In genomic region chr8:111027391-111027937, GRCm38 (mm10) we compare ENCODE assay signal across 8 mouse cellular contexts. TPM values are rescaled to one million over a fixed set of nuclear protein-coding genes. Genes with fewer than 3 reads are reported as not detected.
DNase-seq lines count a peak whose midpoint lies in the region; ATAC-seq lines count a peak whose summit lies in the region.

No protein-coding gene starts in this region.

- peak overlapping the region; percentile 78 for H3K4me2 ChIP-seq in hindbrain, embryonic 14.5 days (replicated peaks)

- peak; percentile 88 for ATAC-seq in hindbrain, embryonic 14.5 days (ENCODE audit: low FRiP score)

- H3K36me3 ChIP-seq in hindbrain, embryonic 14.5 days (replicated peaks; ENCODE audit: control insufficient read depth, insufficient read depth) = no peaks in the 10 kb centered on the region

- peaks cover 4% of the 10 kb centered on the region; the same call in 1 of the 2 replicates for H3K4me1 ChIP-seq in hindbrain, embryonic 14.5 days (replicated peaks; ENCODE audit: control insufficient read depth, insufficient read depth, low read length)

- H3K9me3 ChIP-seq in hindbrain, embryonic 14.5 days (ENCODE audit: control insufficient read depth, low read length) = no peaks in the 10 kb centered on the region

- peak overlapping the region; percentile 48 for H3K4me3 ChIP-seq in hindbrain, embryonic 14.5 days (replicated peaks; ENCODE audit: low read length)

- peak; percentile 80 for DNase-seq in NIH3T3 (ENCODE audit: low read depth)
- peak; percentile 91 to 92 for DNase-seq in cerebellum, postnatal 14 days
- peak; percentile 78 to 85 for DNase-seq in frontal cortex, postnatal 25 days (ENCODE audit: low spot score in 2 of 2)
- peak; percentile 88 for DNase-seq in hindbrain, embryonic 14.5 days (ENCODE audit: low spot score)
- DNase-seq in layer of hippocampus, postnatal 36 days = peak; percentile 87 to 90
- DNase-seq in lung, postnatal 36 days = peak; percentile 94
- DNase-seq in retina, postnatal 1 day = peak; percentile 89
- DNase-seq in urinary bladder, adult 18-20 months (ENCODE audit: low spot score in 2 of 2) = peak; percentile 78 to 86

- peak overlapping the region; percentile 68 for H3K9ac ChIP-seq in hindbrain, embryonic 14.5 days

- H3K27ac ChIP-seq in hindbrain, embryonic 14.5 days = peak overlapping the region; percentile 55; the same call in 1 of the 2 replicates

- 1% methylated on average over 31 of the region's 31 CpGs for WGBS in hindbrain, embryonic 14.5 days

- no peaks in the 10 kb centered on the region; the same call in none of the 2 replicates for H3K27me3 ChIP-seq in hindbrain, embryonic 14.5 days (ENCODE audit: control insufficient read depth, insufficient read depth, low read length)

RNA-seq across cellular contexts. Expression of gene Ddx19b, which starts 4.1 kb away (rescaled TPM):
- 8.1 and 9.1 TPM in 2 replicates for polyA plus RNA-seq in hindbrain, embryonic 14.5 days (2014; fragmentation: Nextera tagmentation; extraction: Ambion mirVana)
- total RNA-seq in layer of hippocampus, postnatal 36 days (2021) = 10 to 100 TPM; 19.9 TPM

RNA-seq across cellular contexts. Expression of gene Aars, which starts 5.5 kb away (rescaled TPM):
- polyA plus RNA-seq in hindbrain, embryonic 14.5 days (2014; fragmentation: Nextera tagmentation; extraction: Ambion mirVana) = 79.2 and 91.1 TPM in 2 replicates
- total RNA-seq in layer of hippocampus, postnatal 36 days (2021) = 10 to 100 TPM; 85.2 to 88.8 TPM

RNA-seq across cellular contexts. Expression of gene Exosc6, which starts 28.7 kb away (rescaled TPM):
- polyA plus RNA-seq in hindbrain, embryonic 14.5 days (2014; fragmentation: Nextera tagmentation; extraction: Ambion mirVana) = not detected in 2 replicates
- not detected for total RNA-seq in layer of hippocampus, postnatal 36 days (2021)

RNA-seq across cellular contexts. Expression of gene Ddx19a, which starts 29.9 kb away (rescaled TPM):
- 13.0 and 13.3 TPM in 2 replicates for polyA plus RNA-seq in hindbrain, embryonic 14.5 days (2014; fragmentation: Nextera tagmentation; extraction: Ambion mirVana)
- total RNA-seq in layer of hippocampus, postnatal 36 days (2021) = 10 to 100 TPM; 28.9 to 31.0 TPM

Comparison
In these comparisons a context has a peak if more than half of its experiments do, and no peak if none do; other contexts are left out.
1. Peak in every context shown above with its lines: DNase-seq, ATAC-seq, H3K4me3 ChIP-seq and H3K27ac ChIP-seq.